Mouse (Mus musculus) stomach, postnatal 0 days (tissue): ENCODE data around the gene Actr3. TPM values are rescaled to one million over a fixed set of nuclear protein-coding genes. Genes with fewer than 3 reads are reported as not detected.

Experiments
- ATAC-seq: fragments of 200-750 bp; cut with Nextera tagmentation; 2 replicates; pipeline ENCODE4 v1.8.0; 2017; ENCODE audit not compliant: low FRiP score, low TSS enrichment
- DNase-seq: peaks from one replicate; pipeline ENCODE4 v3.0.0-alpha.2; 2016; ENCODE audit warnings: low spot score
- H3K27ac ChIP-seq: fragments of 300-500 bp; sonication (generic); replicated peaks from 2 replicates; pipeline ENCODE4 v1.5.1; 2014; ENCODE audit warnings: mild to moderate bottlenecking, control low read depth
- H3K27me3 ChIP-seq: fragments of 300-500 bp; sonication (generic); 2 replicates; pipeline ENCODE4 v1.6.1; 2014; ENCODE audit warnings: low read length; ENCODE audit not compliant: control insufficient read depth, insufficient read depth
- H3K36me3 ChIP-seq: fragments of 300-500 bp; sonication (generic); 2 replicates; pipeline ENCODE4 v1.6.1; 2014; ENCODE audit warnings: low read length, mixed read lengths; ENCODE audit not compliant: control insufficient read depth, insufficient read depth
- H3K4me1 ChIP-seq: fragments of 300-500 bp; sonication (generic); replicated peaks from 2 replicates; pipeline ENCODE4 v1.6.1; 2014; ENCODE audit warnings: antibody characterized with exemption; ENCODE audit not compliant: control insufficient read depth, insufficient read depth
- H3K4me2 ChIP-seq: fragments of 300-500 bp; sonication (generic); replicated peaks from 2 replicates; pipeline ENCODE4 v1.6.1; 2014; ENCODE audit warnings: low read depth, mild to moderate bottlenecking, control low read depth, moderate library complexity
- H3K4me3 ChIP-seq: fragments of 300-500 bp; sonication (generic); 2 replicates; pipeline ENCODE4 v1.5.1; 2014; ENCODE audit warnings: low read depth, low read length, control low read depth
- H3K9ac ChIP-seq: fragments of 300-500 bp; sonication (generic); 2 replicates; pipeline ENCODE4 v1.6.1; 2014; ENCODE audit warnings: mild to moderate bottlenecking, low read length, control low read depth, mixed read lengths
- H3K9me3 ChIP-seq: fragments of 300-500 bp; sonication (generic); 2 replicates; pipeline ENCODE4 v1.6.1; 2016; ENCODE audit warnings: low read length; ENCODE audit not compliant: control insufficient read depth
- CTCF ChIP-seq: IDR thresholded peaks from 2 replicates; pipeline ENCODE4 v1.5.1; 2016; ENCODE audit warnings: antibody characterized with exemption, low read depth, mild to moderate bottlenecking, moderate library complexity
- EP300 ChIP-seq: optimal IDR thresholded peaks from 2 replicates; pipeline ENCODE3; 2016; ENCODE audit warnings: antibody characterized with exemption
- WGBS: fragments of 180-500 bp; shearing (Covaris S2); extraction: QIAGEN DNeasy Blood & Tissue Kit; methylation state at CpG from one replicate; pipeline ENCODE4 v1.1.7; 2014; 5-methylcytosine and 5-hydroxymethylcytosine counted together
- polyA plus RNA-seq: library from polyadenylated mRNA; unstranded; fragments of >200 nt; fragmentation: Nextera tagmentation; extraction: Ambion mirVana; gene quantifications from 2 replicates; pipeline ENCODE4 v1.2.1, GENCODE M21; 2015

The Actr3 gene
- polyA plus RNA-seq, 1 experiment from 2014 or later, result 251 TPM

- ATAC-seq, result no peak
- no peak for TF ChIP-seq EP300
- no peak for TF ChIP-seq CTCF
- WGBS, result under 1% methylated on average over 25 of the region's 25 CpGs
- Histone ChIP-seq H3K4me1 (no peaks in the 10 kb centered on the region), H3K9me3 (no peaks in the 10 kb centered on the region), H3K9ac (peak overlapping the region; percentile 97), H3K27me3 (no peaks in the 10 kb centered on the region), H3K4me2 (peak overlapping the region; percentile 52), H3K4me3 (peak overlapping the region; percentile 90), H3K27ac (peak overlapping the region; percentile 99), H3K36me3 (no peaks in the 10 kb centered on the region)
- DNase-seq, result peak; percentile 43
These were observed 984 bp downstream of the Actr3 start for GRCm38 (mm10) chr1:125434485-125435001.

GRCm38 (mm10) chr1:125431286-125431685, 4.2 kb downstream of the Actr3 start:
- Histone ChIP-seq H3K4me2 (peak overlapping the region; percentile 6; the same call in 1 of the 2 replicates), H3K36me3 (no peaks in the 10 kb centered on the region), H3K27ac (no peak overlapping the region), H3K4me1 (0 out of 2 replicates have a peak, but pooled peaks cover 2% of the 10 kb centered on the region), H3K9me3 (no peaks in the 10 kb centered on the region), H3K4me3 (no peak overlapping the region), H3K9ac (no peak overlapping the region), H3K27me3 (no peaks in the 10 kb centered on the region)
- TF ChIP-seq CTCF (no peak), EP300 (no peak)
- 52% methylated on average over 4 of the region's 4 CpGs for WGBS
- DNase-seq (peak; percentile 34), ATAC-seq (no peak)

GRCm38 (mm10) chr1:125430737-125431136, 4.8 kb downstream of the Actr3 start:
- ATAC-seq, result no peak
- H3K9ac ChIP-seq, result no peak overlapping the region
- WGBS, result 40% methylated on average over 7 of the region's 7 CpGs

DNA sequence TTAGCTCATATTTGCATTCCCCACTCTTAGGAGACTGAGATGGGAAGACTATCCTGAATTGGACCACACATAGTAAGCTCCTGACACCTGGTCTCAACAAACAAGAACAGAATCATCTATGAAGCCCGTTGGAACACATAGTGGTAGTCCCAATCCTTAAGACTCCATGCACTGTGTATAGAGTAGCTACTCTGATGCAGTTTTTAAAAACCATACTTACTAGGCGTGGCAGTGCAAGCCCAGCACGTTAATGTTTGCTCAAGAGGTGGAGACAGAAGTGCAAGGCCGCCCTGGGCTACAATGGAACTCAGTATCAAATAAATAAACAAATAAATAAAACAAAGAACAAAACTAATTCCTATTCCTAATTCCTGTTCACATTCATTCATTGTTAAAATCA, 5.5 kb downstream of the Actr3 start:
- Histone ChIP-seq H3K4me3 (no peak overlapping the region), H3K27me3 (no peaks in the 10 kb centered on the region), H3K4me1 (0 out of 2 replicates have a peak, but pooled peaks cover 5% of the 10 kb centered on the region), H3K4me2 (peak overlapping the region; percentile 6; the same call in 1 of the 2 replicates), H3K9ac (no peak overlapping the region), H3K27ac (no peak overlapping the region), H3K36me3 (no peaks in the 10 kb centered on the region), H3K9me3 (no peaks in the 10 kb centered on the region)
- ATAC-seq, result peak; percentile 63; the same call in 1 of the 2 replicates
- no peak for TF ChIP-seq EP300
- TF ChIP-seq CTCF, result no peak
- no peak for DNase-seq
- WGBS, result 55% methylated on average over 4 of the region's 4 CpGs

More at GRCm38 (mm10) chr1:125430737-125431136, 4.8 kb downstream of the Actr3 start:
- no peak overlapping the region for H3K4me3 ChIP-seq
- TF ChIP-seq CTCF (no peak), EP300 (no peak)
- no peak overlapping the region for H3K27ac ChIP-seq
- H3K4me2 ChIP-seq, result peak overlapping the region; percentile 6; the same call in 1 of the 2 replicates
- H3K9me3 ChIP-seq, result no peaks in the 10 kb centered on the region
- no peaks in the 10 kb centered on the region for H3K27me3 ChIP-seq
- H3K36me3 ChIP-seq, result no peaks in the 10 kb centered on the region
- DNase-seq, result no peak
- 0 out of 2 replicates have a peak, but pooled peaks cover 3% of the 10 kb centered on the region for H3K4me1 ChIP-seq

GRCm38 (mm10) chr1:125428315-125428714, 7.2 kb downstream of the Actr3 start:
- H3K9me3 ChIP-seq, result no peaks in the 10 kb centered on the region
- no peaks in the 10 kb centered on the region for H3K27me3 ChIP-seq
- 28% methylated on average over 2 of the region's 2 CpGs for WGBS
- H3K36me3 ChIP-seq, result no peaks in the 10 kb centered on the region
- no peak overlapping the region for H3K27ac ChIP-seq
- DNase-seq (no peak), ATAC-seq (no peak)
- no peak overlapping the region for H3K9ac ChIP-seq
- 0 out of 2 replicates have a peak, but pooled peaks cover 5% of the 10 kb centered on the region for H3K4me1 ChIP-seq
- TF ChIP-seq EP300 (no peak), CTCF (no peak)
- H3K4me3 ChIP-seq, result no peak overlapping the region
- no peak overlapping the region for H3K4me2 ChIP-seq

- H3K9me3 ChIP-seq, result no peaks in the 10 kb centered on the region
- no peaks in the 10 kb centered on the region for H3K36me3 ChIP-seq
- TF ChIP-seq EP300, result no peak
- TF ChIP-seq CTCF, result no peak
- no peaks in the 10 kb centered on the region for H3K27me3 ChIP-seq
- DNase-seq (no peak), ATAC-seq (no peak)
- no peak overlapping the region for H3K9ac ChIP-seq
- H3K4me1 ChIP-seq, result 0 out of 2 replicates have a peak, but pooled peaks cover 5% of the 10 kb centered on the region
- no peak overlapping the region for H3K4me2 ChIP-seq
- no peak overlapping the region for H3K4me3 ChIP-seq
- 59% methylated on average over 2 of the region's 2 CpGs for WGBS
- H3K27ac ChIP-seq, result no peak overlapping the region
These were observed 9.0 kb downstream of the Actr3 start for GRCm38 (mm10) chr1:125426387-125427045.
